Mouse (Mus musculus): ENCODE data around the gene Magee2.
A peak's percentile ranks its signal among the peaks of the same experiment; 100 is the strongest.
"Not testable (repeated sequence)": the region's sequence is repeated elsewhere in the genome, so short reads cannot be mapped to it uniquely, and the experiment has no call there.

Magee2 gene

DNA sequence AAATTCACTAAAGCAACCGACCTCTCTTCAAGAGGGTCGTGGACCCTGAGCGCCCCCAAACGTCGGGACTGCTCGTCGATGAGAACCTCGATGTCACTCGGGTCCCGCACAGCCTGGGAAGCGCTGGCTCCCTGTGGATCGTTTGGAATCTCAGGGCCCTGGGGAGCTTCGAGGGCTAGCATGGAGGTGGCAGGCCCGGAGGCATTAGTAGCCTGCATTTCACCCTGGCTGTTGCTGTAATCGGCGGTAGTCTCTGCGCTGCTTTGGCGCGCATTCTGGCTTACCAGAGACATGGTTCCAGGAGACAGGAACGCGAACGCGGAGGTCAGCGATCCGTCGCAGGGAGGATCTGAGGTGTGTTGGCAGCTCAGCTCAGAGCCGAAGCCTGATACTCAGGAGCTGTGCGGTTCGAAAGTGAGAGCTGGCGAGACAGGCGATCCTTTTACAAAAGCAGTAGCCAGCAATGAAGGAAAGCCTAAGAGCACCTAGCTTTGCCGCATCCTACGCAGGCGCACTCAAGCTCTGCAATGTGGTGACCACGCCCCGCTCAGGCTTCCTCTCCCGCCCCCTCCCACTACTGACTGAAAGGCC is at the start of gene Magee2:
TSS of gene Magee2 (minus strand) at position 517 of the 591 bp plus-strand sequence.
- peak; percentile 3 to 43 for DNase-seq (ENCODE audit: inconsistent age in 2 of 2, low spot score in 1 of 2)

DNA sequence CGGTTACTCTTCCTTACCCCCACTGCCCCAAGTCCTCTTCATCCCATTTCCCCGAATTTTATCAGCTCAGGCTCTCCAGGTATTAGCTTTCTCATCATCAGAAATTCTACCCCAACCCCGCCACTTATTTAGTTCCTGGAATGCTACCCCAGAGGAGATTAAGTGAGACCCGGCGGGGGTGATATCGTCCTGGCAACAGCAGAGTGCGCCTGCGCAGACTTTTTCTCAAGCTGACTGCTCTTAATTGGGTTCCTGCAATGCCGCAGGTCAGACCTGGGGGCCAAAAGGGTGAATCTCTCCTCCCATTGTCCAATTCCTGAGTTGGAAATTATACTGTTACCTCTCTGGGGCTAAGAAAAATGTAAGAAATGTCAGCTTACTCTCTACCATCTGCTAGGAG is 3.5 kb downstream of the Magee2 start:
- no peak for DNase-seq (ENCODE audit: inconsistent age in 2 of 2, low spot score in 1 of 2)

DNA sequence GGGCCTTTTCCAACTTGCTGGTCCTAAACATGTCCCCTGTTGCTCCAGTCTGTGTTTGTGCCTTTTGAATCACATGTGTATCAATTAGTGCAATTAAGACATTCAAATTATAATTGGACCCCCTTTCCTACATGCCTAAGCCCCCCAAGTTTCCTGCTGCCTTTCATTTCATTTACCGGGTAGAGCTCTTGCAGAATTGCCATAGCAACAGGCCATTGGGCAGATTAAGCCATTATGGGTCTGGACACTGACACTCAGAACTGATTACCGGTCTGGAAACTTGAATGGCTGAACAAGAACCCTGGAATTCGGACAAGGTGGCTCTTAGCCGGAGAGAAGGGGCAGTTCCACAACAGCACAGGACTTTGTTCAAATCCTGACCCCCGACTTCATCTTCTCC is 39.5 kb downstream of the Magee2 start:
- not testable (repeated sequence) for DNase-seq (ENCODE audit: inconsistent age in 2 of 2, low spot score in 1 of 2)

DNA sequence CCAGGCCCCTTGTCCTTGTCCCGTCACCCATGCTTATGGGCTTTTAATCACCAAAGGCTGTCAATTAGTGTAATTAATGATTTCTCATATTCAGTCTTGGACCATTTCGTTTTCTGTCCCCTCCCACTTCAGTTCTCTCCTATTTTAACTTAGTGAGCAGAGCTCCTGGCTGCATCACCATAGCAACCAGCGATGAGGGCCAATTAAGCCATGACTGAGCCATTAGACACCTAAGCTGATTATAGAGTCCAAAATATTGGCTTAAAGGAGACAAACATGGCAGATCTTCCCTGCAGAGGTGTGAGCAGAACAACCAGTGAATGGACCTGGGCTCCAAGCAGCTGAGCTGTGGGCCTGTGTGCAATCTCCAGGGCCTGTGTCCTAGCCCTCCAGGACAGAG is 40.1 kb downstream of the Magee2 start:
- DNase-seq (ENCODE audit: inconsistent age in 2 of 2, low spot score in 1 of 2), result not testable (repeated sequence)

DNA sequence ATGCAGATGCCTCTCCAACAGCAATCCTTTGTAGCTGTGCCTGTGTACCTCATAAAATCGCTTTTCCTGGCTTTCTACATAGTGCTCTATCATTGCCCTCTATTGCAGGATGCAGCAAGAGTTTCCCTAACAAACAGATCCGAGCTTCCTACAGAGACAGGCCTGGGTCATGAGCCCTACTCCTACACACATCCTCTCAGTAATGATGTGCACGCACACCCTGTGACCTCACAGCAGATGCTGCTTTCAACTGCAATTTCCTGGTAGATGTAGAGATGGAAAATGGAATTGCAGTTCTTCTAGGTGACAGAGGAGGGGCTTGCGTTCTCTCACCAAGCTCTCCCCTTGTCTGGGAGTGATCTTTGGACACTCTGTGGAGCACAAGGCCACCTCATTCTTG is 43.4 kb downstream of the Magee2 start:
- not testable (repeated sequence) for DNase-seq (ENCODE audit: inconsistent age in 2 of 2, low spot score in 1 of 2)

All from adrenal gland, adult (tissue).